Mouse (Mus musculus) gastrocnemius, postnatal 14 days (tissue): ENCODE measurements around the gene Dnah1. TPM values are rescaled to one million over a fixed set of nuclear protein-coding genes. Genes with fewer than 3 reads are reported as not detected.

Experiments
- DNase-seq: peaks from one replicate; pipeline ENCODE4 v3.0.0; 2021; ENCODE audit warnings: mixed read lengths
- intact Hi-C: fragments of 180-260 bp; cut with DNase I; formaldehyde crosslinking; loops from one replicate; pipeline ENCODE4 v1.15.1; 2025; ENCODE audit warnings: low total_unique reads
- long read RNA-seq, 2 experiments: library from polyadenylated mRNA; stranded (forward); transcript quantifications; one replicate each; pipeline ENCODE4 v2.0.0; 2021
- total RNA-seq, 2 experiments: library from RNA; stranded (reverse); gene quantifications; 2 replicates each; pipeline ENCODE4 v1.2.3; 2021

Dnah1 gene
- under 1 TPM; 0.18 to 0.21 TPM for total RNA-seq
- long read RNA-seq, experiment 1, result 0 reads
- long read RNA-seq, experiment 2, result 0 reads

DNA sequence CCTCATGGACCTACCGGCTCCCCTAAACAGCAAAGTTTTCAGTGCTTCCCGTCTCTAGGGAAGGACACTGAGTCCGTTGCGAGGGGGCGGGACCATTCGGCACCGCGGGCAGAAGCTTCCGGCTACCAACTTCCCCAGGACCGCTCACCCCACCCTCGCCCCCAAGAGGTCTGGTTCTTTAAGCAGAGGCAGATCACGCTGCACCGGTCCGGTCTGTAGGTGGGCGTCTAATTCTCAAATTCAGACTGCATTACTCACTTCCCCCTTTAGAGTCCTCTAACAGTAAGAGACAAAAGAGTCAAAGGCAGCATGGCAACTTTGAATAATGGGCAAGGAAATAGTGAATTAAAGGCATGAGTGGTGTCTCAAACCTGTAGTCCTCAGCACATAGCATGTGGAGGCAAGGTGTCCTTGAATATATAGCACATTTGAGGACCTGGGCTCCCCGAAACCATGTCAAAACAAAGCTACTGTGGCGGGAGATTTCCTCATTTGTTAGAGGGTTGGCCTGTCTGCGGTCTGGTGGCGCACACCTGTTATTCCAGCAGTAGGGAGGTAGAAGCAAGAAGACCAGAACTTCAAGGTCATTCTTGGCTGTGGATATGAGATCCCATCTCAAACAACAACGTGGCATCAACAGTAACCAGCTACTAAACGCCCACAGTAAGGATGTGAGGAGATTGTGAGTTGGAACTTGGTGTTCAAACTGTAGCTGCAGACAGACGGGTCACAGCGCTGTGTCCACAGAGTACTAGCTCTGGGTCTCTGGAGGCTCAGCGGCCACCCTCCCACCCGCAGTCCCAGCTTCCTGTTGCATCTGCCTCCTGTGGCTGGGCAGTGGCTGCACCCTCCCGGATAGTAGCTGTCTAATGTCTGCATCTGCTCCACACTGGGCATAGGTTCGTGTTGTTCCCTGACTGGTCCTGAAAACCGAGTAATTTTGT lies at the start of gene Dnah1:
Gene Dnah1 (minus strand): TSS at position 48 of the 944 bp plus-strand sequence.
- intact Hi-C loops, result loop anchor here (5.0 kb wide), 1 partner anchor 37 kb away; no protein-coding TSS in a partner anchor

DNA sequence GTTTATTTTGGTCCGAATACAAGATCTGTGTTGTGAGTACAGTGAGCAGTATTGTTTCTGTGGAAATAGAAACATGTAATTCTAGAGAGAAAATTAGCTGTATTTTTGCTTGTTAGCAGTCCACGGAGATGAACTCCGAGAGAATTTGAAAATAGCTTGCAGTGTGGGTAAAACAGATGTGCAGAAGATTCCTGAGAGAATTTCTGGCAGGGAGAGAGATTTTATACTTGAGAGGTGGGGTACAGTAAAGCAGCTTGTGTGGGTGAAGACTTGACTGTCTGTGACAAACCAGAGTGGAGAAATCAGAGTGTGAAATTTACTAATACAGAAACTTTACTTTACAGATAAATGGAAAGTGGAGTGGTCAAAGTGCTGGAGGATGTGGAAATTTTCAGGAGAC lies 45.7 kb upstream of the Dnah1 start:
- intact Hi-C loops, result loop anchor here (5.0 kb wide), 1 partner anchor 103 kb away; no protein-coding TSS in a partner anchor

More for the DNA sequence above, at the start of gene Dnah1:
- DNase-seq, result peak; percentile 41

DNA sequence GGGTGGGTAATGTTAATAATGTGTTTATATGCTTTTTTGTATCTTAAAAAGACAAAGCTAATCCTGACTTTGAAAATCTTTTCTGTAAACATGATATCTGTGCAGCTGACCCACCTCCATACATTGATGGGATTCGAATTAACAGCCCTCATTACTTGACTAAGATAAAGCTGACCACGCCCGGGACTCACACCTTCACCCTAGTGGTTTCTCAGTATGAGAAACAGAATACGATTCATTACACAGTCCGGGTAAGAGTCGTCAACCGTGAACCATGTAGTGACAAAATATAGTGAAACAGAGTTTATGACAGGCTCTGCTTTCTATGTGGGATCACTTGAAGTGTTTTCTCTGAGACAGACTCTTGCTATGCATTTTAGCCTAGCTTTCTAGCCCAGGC lies 44.3 kb upstream of the Dnah1 start:
- intact Hi-C loops, result loop anchor here (5.0 kb wide), 1 partner anchor 104 kb away; no protein-coding TSS in a partner anchor
- no peak for DNase-seq

More for the DNA sequence above, 45.7 kb upstream of the Dnah1 start:
- no peak for DNase-seq

DNA sequence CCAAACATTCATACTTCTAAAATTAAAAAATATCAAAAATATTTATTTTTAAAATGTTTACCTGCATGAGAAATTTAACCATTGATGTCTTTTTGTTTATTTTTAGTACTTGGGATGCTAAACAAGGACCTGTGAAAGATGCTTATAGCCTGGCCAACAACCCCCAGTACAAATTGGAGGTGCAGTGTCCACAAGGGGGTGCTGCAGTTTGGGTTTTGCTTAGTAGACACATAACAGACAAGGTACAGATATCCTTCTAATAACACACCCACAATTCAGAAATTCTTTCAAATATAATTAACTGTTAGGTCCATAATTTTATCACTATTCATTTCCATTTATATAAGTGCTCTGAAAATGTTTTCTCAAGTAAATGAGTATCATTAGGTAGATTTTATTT lies 41.7 kb upstream of the Dnah1 start:
- DNase-seq, result peak; percentile 68
- intact Hi-C loops, result loop anchor here (5.0 kb wide), 1 partner anchor 107 kb away; no protein-coding TSS in a partner anchor

DNA sequence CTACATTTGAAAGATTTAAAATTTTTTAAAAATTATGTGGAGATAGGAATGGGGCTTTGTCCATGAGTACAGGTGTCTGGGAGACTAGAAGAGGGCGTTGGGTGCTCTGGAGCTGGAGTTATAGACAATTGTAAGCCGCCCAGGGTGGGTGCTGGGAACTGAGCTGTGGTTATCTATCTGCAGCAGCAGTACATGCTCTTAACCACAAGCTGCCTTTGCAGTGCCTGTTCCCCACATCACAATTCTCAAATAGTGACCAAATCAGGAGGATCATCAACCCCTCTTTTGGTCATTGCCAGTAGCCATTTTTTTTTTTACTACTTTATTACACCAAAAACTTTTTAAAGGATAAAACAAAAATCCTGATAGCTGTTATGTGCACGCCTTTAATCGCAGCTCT lies 40.9 kb upstream of the Dnah1 start:
- no peak for DNase-seq
- intact Hi-C loops, result no loop called here

DNA sequence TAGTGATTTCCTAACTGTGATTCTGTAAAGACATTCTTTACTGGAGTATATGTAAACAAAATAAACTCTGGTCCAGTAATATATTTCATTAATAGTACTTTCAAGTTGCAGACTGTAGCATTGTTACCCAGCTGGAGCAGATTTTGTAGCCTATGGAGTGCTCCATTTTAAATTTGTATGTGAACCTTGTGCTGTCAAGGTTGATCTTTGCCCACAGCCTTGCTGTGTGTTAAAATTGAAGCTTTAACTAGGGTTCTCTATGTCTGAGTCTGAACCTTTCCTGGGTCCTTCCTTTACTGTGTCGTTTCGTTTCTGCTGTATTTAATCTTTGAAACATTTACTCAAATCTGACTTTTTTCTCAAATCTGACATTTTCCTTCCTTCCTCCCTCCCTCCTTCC lies 38.5 kb upstream of the Dnah1 start:
- DNase-seq, result no peak
- intact Hi-C loops, result no loop called here

DNA sequence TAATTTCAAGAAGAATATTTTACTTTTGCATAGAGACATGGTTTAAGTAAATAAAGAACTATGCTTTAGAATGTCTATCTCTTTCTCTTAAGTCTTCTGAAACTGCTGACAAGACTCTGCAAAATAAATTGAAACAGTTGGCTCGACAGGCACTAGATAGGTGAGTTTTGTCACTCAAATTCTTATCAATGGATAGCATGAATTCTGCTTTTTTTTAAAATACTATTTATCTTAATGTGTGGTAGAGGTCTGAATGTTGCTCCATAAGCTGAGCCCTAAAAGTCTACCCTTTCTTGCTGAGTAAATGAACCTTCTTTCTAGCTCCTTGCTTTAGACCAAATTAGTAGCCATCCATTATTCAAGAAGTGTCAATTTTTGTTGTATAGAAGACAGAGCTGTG lies 21.7 kb upstream of the Dnah1 start:
- intact Hi-C loops, result no loop called here
- DNase-seq, result no peak

DNA sequence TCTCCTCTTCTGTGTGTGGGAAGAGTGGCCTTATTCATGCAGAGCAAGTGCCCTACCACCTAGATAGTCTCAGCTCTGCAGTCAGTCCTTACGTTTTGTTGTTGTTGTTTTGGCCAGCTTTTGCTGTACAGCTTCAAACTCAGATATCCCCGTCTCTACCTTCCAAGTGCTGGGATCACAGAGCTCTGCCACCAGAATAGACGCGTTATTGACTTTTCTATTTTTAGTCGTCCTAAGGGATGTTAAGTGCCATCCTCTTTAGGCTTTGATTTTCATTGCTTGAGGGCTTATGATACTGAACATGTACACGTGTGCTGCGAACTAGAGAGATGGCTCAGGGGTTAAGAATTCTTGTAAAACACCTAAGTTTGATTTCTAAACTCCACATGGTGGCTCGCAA lies 19.5 kb upstream of the Dnah1 start:
- no peak for DNase-seq
- intact Hi-C loops, result no loop called here

DNA sequence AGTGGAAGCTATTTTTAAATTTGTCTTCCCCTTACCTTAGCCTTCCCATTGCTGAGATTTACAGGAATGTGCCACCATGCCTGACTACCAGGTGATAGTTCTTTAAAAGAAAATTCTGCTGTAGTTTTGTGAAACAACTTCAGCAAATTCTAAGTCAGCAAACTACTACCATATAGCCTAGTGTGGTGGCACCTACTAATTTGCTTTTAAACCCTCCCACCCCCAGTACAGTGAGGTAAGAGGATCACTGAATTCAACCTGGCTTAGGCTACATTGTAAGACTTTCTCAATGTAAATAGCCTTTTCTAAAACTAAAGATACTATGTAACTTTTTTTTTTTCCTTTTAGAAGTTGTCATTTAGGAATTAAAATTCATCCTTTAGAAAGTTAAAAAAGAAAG lies 14.3 kb upstream of the Dnah1 start:
- intact Hi-C loops, result no loop called here
- no peak for DNase-seq

DNA sequence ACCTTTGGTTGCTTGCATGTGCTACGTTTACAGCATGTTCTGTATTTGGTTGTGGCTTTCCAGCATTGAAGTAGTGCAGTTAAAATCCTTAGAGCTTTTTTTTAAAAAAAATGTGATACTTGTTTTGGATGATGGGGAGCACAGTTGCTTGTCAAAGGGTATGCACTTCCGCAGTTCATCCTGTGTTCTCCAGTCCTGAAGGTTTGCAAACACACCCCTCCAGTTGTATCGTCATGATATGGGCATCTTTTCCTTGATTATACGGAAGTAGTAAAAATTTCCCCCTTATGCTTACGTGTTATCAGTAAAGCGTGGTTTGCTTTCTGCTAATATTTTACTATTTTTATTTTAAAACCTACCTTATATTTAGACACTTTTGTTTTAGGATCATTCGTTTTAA lies 13.7 kb upstream of the Dnah1 start:
- no peak for DNase-seq
- intact Hi-C loops, result no loop called here

DNA sequence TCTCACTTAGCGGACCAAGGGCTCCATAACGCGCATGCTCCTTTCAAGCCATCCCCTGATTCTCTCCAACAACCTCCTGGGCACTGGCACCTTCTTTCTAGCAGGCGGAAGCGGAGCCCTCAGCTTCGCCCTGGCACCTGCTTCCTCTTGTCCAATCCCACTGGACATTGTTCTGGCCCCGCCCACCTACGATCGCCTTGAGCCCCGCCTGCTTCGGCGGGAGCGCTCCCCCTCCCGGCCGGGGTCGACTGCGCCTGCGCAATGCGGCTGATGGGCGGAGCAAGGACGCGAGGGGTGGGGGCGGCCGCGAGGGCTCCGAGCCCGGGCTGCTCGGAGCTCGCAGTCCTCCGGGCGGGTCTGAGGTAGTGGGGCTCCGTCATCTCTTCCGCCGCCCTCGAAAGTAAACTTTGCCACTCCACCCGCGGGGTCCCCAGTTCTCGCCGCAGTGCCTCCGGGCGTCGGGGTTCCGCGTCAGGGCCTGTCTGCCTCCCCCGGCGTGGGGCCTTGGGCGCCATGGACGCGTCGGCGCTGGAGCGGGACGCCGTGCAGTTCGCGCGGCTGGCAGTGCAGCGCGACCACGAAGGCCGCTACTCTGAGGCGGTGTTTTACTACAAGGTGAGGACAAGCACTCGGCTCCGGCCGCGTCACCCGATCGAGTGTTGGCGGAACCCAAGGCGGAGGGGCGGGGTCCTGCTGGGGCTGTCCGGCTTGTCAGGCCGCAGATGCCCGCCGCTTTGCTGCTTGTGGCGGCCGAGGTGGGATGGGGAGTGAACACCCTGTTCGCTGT lies 12.9 kb upstream of the Dnah1 start, which contains the start of gene Capn7:
Gene Capn7 (plus strand): TSS at position 270 of the 787 bp plus-strand sequence.
- intact Hi-C loops, result no loop called here

DNA sequence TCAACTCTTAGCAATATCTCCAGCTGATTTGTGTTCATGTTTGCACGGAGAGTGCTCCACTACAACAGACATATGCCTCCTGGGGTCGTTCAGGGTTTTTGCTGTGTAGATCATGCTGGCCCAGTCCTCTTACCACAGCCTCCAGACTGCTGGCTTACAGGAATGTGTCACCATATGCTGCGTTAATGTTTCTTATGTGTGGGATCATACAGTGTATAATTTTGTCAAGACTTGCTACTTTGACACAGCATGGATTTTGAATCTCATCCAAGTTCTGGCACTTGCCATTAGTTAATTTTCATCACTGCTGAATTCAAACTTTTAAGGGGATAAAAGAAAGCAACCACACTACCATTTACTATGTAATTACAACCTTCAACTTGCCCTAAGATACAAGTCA lies 12.1 kb upstream of the Dnah1 start:
- no peak for DNase-seq
- intact Hi-C loops, result no loop called here

More for the DNA sequence above, 12.9 kb upstream of the Dnah1 start, which contains the start of gene Capn7:
- DNase-seq, result peak; percentile 99

DNA sequence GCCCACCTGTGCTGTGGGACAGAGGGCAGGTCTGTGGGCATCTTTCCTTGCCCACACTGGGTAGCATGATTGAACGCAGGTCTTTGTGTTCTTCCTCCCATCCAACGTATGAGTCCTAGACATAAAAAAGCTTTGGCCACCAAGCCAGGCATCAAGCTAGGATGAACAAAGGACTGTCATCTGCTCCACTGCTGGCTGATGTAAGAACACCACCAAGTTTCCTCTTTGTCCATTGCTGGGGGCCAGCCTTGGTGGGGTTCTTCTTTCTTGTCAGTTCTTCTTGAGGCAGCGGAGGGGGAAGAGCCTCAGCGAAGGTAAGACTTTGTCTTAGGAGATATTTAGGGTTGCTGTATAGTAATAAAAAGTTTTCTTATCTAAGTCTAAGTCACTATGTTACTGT lies 7.3 kb upstream of the Dnah1 start:
- no peak for DNase-seq
- intact Hi-C loops, result no loop called here

DNA sequence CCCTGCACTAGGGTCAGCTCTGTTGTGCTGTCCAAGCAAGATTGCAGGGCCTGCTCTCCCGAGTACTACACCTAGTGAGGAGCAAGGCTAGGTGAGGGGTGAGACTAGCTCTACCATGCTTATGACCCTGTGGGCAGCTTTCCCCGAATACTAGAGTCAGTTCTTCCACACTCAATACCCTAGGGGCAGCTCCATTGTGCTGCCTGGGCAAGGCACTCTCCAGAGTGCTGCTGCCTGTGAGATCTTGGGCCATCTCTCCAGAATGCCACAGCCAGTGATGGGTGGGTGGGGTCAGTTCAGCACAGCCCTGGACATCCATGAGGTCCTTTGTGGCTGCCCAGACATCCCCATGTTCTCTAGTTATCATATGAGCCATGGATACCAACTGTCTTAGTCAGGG lies 6.0 kb upstream of the Dnah1 start:
- intact Hi-C loops, result loop anchor here (5.0 kb wide), 1 partner anchor 57 kb away; no protein-coding TSS in a partner anchor
- no peak for DNase-seq

DNA sequence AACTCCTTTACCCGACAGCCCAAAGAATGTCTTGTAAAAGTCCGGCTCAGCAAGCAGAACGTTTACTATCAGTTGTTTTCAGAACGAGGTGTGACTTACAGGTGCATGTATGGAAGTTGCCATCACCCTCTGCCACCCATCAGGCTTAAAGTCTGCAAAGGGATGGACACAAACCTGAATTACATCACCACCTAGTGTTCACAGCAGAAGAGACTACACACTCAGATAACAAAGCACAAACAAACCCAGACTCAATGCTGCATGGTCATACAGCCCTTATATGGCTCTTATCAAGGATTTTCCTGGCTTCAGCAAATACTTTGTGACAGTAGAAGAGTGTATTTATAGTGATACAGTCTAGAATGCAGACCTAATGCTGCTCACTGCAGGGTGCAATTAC lies 4.0 kb upstream of the Dnah1 start:
- intact Hi-C loops, result loop anchor here (5.0 kb wide), 1 partner anchor 55 kb away; no protein-coding TSS in a partner anchor
- DNase-seq, result no peak

DNA sequence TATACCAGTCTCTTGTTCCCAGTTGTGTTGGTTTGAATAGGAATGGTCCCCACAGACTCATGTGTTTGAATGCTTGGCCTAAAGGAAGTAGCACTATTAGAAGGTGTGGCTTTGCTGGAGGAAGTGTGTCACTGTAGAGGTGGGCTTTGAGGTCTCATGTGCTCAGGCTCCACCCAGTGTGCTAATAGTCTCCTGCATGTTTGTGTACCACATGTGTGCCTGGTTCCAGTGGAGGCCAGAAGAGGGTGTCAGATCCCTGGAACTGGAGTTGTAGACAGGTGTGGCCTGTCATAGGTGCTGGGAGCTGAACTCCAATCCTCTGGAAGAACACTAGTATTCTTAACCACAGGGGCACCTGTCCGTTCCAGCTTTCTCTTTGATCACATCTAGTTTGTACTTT lies 3.5 kb upstream of the Dnah1 start:
- DNase-seq, result no peak
- intact Hi-C loops, result loop anchor here (5.0 kb wide), 1 partner anchor 55 kb away; no protein-coding TSS in a partner anchor

DNA sequence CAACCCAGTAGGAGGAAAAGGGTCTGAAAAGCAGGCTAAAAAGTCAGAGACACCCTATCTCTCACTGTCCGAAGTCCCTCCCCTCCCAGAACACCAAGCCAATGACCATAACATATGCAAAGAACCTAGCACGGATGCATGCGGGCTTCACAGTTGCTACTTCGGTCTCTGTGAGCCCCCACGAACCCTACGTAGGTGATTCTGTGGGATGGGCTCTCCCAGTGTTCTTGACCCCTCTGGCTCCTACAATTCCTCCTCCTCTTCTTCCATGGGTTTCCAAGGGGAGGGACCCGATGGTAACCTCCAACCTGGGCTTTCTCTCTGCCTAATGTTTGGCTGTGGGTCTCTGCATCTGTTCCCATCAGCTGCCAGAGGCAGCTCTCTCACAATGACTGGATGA lies 3.1 kb upstream of the Dnah1 start:
- intact Hi-C loops, result loop anchor here (5.0 kb wide), 1 partner anchor 54 kb away; no protein-coding TSS in a partner anchor
- DNase-seq, result no peak

DNA sequence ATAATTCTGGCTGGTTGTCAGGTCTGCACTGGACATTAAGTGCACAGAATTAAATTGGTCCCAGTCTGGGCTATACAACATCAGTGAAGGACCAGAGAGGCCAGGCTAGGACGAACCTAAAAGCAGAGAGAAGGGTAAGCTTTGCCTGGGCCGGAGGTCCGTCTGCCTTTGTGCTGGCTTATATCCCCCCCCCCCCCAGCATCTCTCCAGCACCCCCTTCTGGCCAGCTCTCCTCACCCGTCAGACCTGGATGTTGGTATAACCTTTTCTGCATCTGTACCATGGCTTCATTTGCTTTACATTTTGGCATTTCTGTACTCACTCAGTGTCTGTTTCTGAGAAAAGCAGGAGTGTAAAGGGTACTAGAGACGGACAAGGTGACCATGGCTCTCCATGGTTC lies 1.9 kb upstream of the Dnah1 start:
- intact Hi-C loops, result loop anchor here (5.0 kb wide), 1 partner anchor 53 kb away; no protein-coding TSS in a partner anchor
- DNase-seq, result no peak

DNA sequence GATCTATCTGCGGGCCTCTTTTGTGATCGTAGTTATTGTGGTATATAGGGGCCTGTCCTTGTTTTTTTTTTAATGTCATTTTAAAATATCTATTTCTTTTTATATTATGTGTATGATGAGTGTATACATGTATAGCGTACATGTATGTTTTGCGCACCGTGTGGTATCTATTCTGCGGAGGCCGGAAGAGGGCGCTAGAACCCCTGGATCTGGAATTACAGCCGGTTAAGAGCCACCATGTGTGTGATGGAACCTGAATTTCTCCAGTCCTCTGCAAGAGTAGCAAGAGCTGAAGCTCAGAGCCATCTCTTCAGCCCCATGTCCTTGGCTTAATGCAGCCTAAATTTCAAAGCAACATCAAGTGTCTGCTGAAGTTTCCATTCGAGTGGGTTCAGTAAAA lies 1.2 kb upstream of the Dnah1 start:
- intact Hi-C loops, result loop anchor here (5.0 kb wide), 2 partner anchors 38 to 53 kb away; no protein-coding TSS in a partner anchor
- DNase-seq, result no peak

DNA sequence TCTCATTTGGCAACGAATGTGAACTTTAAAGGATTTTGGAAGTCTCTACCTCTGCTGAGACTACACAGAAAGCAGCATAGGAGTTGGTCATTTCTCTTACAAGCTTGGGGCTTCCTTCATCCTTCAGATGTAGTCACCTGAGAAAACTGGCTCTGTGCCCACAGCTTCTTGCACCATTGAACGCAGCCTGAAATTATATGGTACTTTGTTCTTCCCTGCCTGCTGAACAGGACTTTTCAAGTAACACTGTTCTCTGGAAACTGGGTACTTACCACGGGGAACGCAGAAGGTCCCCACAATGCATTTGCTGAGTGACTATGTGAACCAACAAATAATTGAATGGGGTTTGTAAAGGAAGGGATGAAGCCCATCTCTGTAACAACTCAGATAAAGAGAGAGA lies 507 bp downstream of the Dnah1 start:
- intact Hi-C loops, result loop anchor here (5.0 kb wide), 1 partner anchor 36 kb away; no protein-coding TSS in a partner anchor
- no peak for DNase-seq
